Mouse (Mus musculus) thymus, adult 18-20 months (tissue): ENCODE measurements around the gene Mapk6.
A peak's percentile ranks its signal among the peaks of the same experiment; 100 is the strongest.
"Not testable (repeated sequence)": the region's sequence is repeated elsewhere in the genome, so short reads cannot be mapped to it uniquely, and the experiment has no call there.

Experiments used
- DNase-seq, 2 experiments: peaks; one replicate each; pipeline ENCODE4 v3.0.0; 2022; ENCODE audit warnings: mixed read lengths in 2 of 2

Gene Mapk6

GRCm38 (mm10) chr9:75409852-75410378, at the start of gene Mapk6:
Gene Mapk6 (minus strand): TSS chr9:75410005.
- peak; percentile 92 to 95 for DNase-seq

DNA sequence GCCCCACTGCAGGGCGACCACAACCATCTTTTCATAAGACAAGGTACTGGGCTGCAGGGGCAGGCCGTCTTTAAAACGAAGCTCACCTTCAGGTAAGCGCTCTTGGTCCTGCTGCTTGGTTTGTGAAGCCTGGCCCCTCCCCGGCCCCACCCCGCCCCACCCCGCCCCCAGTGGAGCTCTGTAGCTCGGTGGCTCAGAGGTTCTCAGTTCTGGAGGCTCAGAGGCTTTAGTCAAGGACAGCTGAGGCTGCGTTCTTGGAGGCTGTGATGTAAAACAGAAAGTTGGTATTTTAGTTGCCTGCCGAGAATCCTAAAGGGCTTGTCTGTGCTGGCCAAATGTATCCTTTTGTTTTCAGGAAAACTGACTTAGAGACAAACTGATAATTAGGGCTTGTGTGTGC, 45.9 kb upstream of the Mapk6 start:
- no peak for DNase-seq

GRCm38 (mm10) chr9:75453994-75454393, 44.2 kb upstream of the Mapk6 start:
- no peak for DNase-seq

DNA sequence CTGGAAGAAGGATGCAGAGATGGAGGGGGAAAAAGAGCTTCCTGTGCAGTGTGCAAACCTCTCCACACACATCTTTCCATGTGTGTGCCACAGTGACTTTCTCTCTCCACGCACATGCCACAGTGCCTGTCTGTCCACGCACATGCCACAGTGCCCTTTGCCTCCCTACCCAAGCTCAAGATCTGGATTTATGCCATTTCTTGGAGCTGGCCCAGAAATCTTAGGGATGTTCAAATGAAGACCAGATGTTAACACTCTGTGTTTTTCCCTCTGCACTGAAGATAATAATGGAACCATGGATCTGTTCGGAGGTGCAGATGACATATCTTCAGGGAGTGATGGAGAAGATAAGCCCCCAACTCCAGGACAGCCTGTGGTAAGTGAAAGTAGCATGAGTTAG, 38.2 kb upstream of the Mapk6 start:
- no peak for DNase-seq

- DNase-seq = not testable (repeated sequence)
Observed at GRCm38 (mm10) chr9:75446574-75446973, 36.8 kb upstream of the Mapk6 start.

- no peak for DNase-seq
Observed at GRCm38 (mm10) chr9:75444981-75445380, 35.2 kb upstream of the Mapk6 start.

GRCm38 (mm10) chr9:75441691-75442131, 31.9 kb upstream of the Mapk6 start:
- peak in 1 of 2 experiments; percentile 56 for DNase-seq

- peak; percentile 78 to 87 for DNase-seq
Observed at GRCm38 (mm10) chr9:75440796-75441666, 31.2 kb upstream of the Mapk6 start, which contains the start of gene Leo1. Gene Leo1 (plus strand): TSS chr9:75441524.

DNA sequence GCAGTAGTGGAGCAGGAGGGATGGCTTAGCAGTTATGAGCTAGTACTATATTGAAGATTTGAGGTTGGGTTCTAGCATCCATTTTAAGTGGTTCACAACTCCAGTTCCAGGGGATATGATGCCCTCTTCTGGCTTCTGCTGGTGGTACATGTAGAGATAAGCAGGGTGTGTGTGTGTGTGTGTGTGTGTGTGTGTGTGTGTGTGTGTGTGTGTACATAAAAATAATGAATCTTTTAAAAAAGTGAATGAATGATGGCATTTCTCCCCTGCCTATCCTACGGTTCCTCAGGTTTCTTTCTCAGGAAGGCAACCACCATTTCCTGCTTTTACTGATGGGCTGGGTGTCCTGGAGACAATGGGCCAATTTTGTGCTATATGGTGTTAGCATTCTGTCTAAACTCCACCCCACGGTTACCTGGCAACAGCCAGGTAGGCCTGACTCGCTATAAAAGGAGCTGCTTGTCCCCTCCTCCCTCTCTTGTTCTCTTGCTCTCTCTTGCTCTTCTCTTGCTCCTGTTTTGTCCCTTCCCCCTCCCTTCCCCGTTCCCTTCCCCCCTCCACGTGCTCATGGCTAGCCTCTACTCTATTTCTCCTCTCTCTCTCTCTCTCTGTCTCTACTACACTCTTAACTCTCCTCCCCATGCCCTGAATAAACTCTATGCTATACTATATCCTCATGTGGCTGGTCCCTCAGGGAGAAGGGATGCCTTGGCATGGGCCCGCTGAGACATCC, 28.0 kb upstream of the Mapk6 start:
- DNase-seq = peak in 1 of 2 experiments; percentile 37

DNA sequence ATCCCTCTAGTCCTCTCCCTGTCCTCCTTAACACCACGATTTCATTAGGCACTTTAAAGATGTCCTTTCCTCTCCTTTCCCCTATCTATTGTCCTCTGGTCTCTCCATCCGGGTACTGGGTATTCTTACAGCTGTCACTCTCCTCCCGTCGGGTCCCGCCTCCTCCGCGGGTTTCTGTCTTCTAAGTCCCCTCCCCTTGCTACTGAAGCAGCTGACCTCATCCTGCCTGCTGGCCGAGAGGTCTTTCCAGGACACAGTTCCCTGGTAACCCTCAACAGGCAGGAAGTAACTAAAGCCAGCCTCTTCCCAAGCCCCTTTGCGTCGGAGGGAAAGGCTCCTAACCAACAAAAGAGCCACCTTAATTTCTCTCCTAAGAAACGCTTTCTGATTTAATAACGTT, 26.1 kb upstream of the Mapk6 start:
- peak; percentile 48 to 59 for DNase-seq

- no peak for DNase-seq
Observed at GRCm38 (mm10) chr9:75435291-75435690, 25.5 kb upstream of the Mapk6 start.

- no peak for DNase-seq
Observed at GRCm38 (mm10) chr9:75434872-75435271, 25.1 kb upstream of the Mapk6 start.

DNA sequence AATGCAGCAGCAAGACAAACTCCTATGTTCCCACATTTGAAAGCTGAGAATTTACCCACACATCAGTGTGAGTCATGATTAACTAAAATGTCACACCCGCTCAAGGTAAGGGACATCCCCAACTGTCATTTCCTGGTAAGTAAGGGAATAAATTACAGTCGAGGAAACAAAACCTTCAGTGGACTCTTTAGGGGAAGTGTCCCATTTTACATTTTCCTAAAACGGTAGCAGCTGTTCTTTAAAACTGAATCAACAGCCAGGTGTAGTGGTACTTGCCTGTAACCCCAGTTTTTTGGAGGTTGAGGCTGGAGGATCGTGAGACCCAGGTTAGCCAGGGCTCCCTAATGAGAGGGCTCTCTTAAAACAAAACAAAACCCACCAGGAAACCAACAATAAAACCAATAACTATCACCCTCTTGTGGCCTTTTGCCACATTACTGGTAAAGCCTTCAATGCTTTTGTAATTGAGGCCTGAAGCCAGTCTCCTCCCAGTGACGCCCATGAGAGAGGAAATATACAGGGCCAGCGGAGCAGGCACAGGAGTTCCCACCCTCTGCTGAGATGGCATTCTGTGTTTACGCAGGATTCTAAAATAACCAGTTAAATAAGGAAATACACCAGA, 24.5 kb upstream of the Mapk6 start:
- peak in 1 of 2 experiments; percentile 44 for DNase-seq

GRCm38 (mm10) chr9:75432694-75433093, 22.9 kb upstream of the Mapk6 start:
- no peak for DNase-seq

DNA sequence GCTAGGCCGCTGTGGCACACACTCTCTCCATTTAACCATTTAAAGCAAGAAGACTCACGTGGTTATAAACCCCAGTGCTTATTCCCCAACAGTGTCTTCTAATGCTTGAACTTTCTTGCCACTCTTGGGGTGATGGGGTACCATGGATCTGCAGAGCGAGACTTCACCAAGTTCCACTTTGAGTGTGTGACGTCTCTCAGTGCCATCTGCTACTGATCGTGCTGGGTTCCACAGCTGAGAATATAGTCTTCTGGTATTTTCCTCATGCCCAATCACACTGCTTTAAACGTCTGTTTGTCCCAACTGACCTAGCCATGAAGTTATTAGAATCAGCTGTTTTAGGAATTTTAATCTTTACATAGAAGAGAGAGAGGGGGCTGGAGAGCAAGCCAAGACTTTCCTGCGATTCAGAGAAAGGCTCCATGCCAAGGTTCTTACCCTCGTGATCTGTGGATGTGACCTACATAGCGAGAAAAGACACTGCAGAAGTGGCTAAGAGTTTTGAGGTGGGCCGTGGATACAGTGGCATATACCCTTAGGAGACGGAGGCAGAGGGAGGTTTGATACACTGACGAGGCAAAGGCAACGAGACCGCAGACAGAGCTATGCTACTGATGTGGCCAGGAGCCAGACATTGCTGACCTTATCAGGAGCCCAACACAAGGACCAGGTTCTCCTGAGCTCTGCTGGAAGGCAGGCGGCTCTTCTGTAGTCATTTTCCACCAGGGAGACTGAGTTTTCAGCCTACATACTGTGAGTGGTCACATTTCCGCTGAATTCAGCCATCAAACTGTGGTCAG, 21.2 kb upstream of the Mapk6 start:
- no peak for DNase-seq

DNA sequence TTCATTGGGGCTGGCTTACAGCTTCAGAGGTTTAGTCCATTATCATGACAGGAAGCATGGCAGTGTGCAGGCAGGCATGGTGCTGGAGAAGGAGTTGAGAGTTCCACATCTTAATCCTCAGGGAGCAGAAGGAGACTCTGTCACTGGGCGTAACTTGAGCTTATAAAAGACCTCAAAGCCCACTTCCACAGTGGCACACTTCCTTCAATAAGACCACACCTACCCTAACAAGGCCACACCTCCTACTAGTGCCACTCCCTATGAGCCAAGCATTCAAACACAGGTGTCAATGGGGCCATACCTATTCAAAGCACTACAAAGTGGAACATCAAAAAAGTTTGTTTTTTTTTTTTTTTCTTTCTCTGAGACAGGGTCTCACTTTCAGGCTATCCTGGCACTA, 19.9 kb upstream of the Mapk6 start:
- no peak for DNase-seq

- no peak for DNase-seq
Observed at GRCm38 (mm10) chr9:75429040-75429439, 19.2 kb upstream of the Mapk6 start.

DNA sequence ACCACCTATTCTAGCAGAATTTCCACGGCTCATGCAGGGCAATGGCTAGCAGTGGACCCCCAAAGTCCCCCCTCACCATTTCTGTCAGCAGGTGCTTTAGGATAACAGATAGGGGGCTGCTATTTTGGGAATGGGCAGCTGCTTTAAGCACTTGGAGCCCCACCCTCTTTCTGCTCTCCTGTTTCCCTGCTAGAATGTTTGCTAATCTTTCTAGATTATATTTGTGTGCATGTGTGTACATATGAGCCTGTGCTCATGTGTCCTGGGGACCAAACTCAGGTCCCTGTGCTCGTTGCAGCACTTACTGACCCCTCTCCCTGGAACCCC, 18.4 kb upstream of the Mapk6 start:
- DNase-seq = no peak

DNA sequence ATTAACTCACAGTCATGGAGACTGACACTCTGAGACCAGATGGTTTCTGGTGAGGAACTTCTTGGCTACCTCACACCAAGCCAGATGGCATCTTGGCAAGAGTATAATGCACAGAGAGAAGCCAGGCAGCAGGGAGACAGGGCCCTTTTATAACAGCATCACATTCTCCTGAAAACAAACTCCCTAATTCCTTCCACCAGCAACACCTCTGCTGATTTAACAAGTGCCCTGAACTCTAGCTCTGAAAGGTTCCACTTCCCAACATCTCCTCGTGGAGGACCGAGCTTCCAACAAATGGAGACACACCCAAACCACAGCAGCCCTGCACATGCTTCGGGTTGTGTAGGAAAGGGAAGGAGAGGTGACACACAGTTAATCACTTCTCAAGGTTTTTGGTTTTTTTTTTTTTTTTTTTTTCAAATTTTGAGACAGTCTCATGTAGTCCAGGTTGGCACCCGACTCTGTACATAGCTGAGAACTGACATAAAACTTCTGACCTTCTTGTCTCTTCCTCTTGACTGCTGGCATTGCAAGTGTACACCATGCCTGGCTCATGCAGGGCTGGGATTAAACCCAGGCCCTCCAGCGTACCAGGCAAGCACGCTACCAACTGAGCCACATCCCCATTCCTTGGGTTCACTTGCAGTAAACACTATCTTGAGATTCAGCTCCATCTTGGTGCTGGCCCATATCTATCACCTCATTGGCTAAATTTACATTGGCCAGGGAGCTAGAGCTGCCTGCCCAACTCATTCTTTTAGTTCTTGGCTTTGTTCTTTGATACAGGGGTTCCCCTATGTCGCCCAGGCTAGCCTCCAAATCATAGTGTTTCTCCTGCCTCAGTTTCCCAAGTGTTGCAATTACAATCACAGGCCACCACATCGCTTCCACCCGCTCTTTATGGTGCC, 17.8 kb upstream of the Mapk6 start:
- DNase-seq = no peak

DNA sequence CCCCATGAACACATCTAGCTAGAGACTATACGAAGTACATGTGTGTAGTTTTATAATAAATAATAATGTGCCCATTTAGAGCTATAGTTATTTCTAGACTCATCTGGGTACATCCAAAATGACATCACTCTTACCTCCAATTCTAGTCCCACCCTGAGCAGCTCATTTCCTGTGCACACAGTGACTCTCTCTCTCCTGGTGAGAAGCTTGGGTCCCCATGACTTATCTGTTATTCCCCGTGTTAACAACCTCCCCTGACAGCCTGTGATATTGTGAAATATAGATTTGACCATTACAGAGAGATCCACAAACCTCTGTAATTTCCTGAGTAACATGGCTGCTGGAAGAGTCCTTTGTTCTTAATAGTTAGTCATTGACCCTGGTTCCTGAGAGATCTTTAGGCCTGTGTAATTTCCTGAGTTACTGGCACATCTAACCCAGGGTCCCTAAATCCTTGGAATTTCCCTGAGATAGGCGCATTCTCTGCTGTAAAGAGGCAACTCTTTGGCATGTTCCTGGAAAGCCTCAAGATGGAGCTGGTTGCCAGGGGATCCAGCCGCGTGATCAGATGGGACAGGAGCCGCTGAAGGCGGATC, 16.1 kb upstream of the Mapk6 start:
- DNase-seq = no peak
